11 mouse cellular contexts compared by ENCODE assay signal in genomic region chr2:36198882-36199262, GRCm38 (mm10). TPM values are rescaled to one million over a fixed set of nuclear protein-coding genes. Genes with fewer than 3 reads are reported as not detected.
DNase-seq lines count a peak whose midpoint lies in the region; ATAC-seq lines count a peak whose summit lies in the region.
"Had no signal": no experiment of that assay in that cellular context is flagged by ENCODE, and none has a peak within 500 bp of the region (broad histone marks: within the 10 kb centered on the region; RNA-seq: fewer than 3 reads in every experiment).

No protein-coding gene starts in this region.

- H3K27ac ChIP-seq in liver, embryonic 11.5 days (ENCODE audit: low read depth, low read length): peak overlapping the region; percentile 91
- 0 out of 2 replicates have a peak overlapping the region, but pooled peaks have one; percentile 2 for H3K27ac ChIP-seq in hindbrain, embryonic 14.5 days
- no peak overlapping the region for H3K27ac ChIP-seq in midbrain, embryonic 16.5 days (ENCODE audit: low read length)
- H3K27ac ChIP-seq: limb, embryonic 12.5 days had no signal

- H3K4me1 ChIP-seq in liver, embryonic 11.5 days (replicated peaks; ENCODE audit: control insufficient read depth, insufficient read depth, low read length): peaks cover 45% of the 10 kb centered on the region
- peaks cover 97% of the 10 kb centered on the region for H3K4me1 ChIP-seq in erythroblast, embryonic 14.5 days (ENCODE audit: control insufficient read depth)
- peaks cover 22% of the 10 kb centered on the region; the same call in 1 of the 2 replicates for H3K4me1 ChIP-seq in hindbrain, embryonic 14.5 days (replicated peaks; ENCODE audit: control insufficient read depth, insufficient read depth, low read length)
- H3K4me1 ChIP-seq in midbrain, embryonic 16.5 days (ENCODE audit: control insufficient read depth, insufficient read depth, low read length): peaks cover 24% of the 10 kb centered on the region

- peak overlapping the region; percentile 65 for H3K4me2 ChIP-seq in liver, embryonic 11.5 days
- H3K4me2 ChIP-seq in hindbrain, embryonic 14.5 days (replicated peaks): peak overlapping the region; percentile 10
- no peak overlapping the region for H3K4me2 ChIP-seq in midbrain, embryonic 16.5 days (ENCODE audit: low read length)
- H3K4me2 ChIP-seq: limb, embryonic 12.5 days had no signal

- no peaks in the 10 kb centered on the region for H3K9me3 ChIP-seq in liver, embryonic 11.5 days (ENCODE audit: control insufficient read depth, low read length)
- H3K9me3 ChIP-seq in erythroblast, embryonic 14.5 days (ENCODE audit: control insufficient read depth, low read length): no peaks in the 10 kb centered on the region
- H3K9me3 ChIP-seq in hindbrain, embryonic 14.5 days (ENCODE audit: control insufficient read depth, low read length): no peaks in the 10 kb centered on the region
- no peaks in the 10 kb centered on the region for H3K9me3 ChIP-seq in midbrain, embryonic 16.5 days (replicated peaks; ENCODE audit: control insufficient read depth, low read length, poor library complexity, severe bottlenecking)
- H3K9me3 ChIP-seq: limb, embryonic 12.5 days had no signal

- H3K4me3 ChIP-seq in liver, embryonic 11.5 days (ENCODE audit: low read depth, low read length): peak overlapping the region; percentile 34; the same call in 1 of the 2 replicates
- H3K4me3 ChIP-seq in erythroblast, embryonic 14.5 days (replicated peaks): peak overlapping the region; percentile 69
- no peak overlapping the region for H3K4me3 ChIP-seq in hindbrain, embryonic 14.5 days (replicated peaks; ENCODE audit: low read length)
- no peak overlapping the region for H3K4me3 ChIP-seq in midbrain, embryonic 16.5 days (ENCODE audit: low read depth, low read length)
- H3K4me3 ChIP-seq: limb, embryonic 12.5 days had no signal

- DNase-seq in liver, embryonic 11.5 days (ENCODE audit: low spot score): no peak
- DNase-seq in liver: no peak
- DNase-seq in hindbrain, embryonic 14.5 days (ENCODE audit: low spot score): no peak
- no peak for DNase-seq in urinary bladder, postnatal 36 days (ENCODE audit: low spot score in 2 of 2)
- no peak for DNase-seq in right cerebral cortex, adult 2 months (ENCODE audit: low spot score in 2 of 2)
- DNase-seq: spleen, adult 18-20 months had no signal

- H3K27me3 ChIP-seq in liver, embryonic 11.5 days (replicated peaks; ENCODE audit: control insufficient read depth, insufficient read depth, low read length): peaks cover 29% of the 10 kb centered on the region
- H3K27me3 ChIP-seq in erythroblast, embryonic 14.5 days (ENCODE audit: control insufficient read depth): peaks cover 32% of the 10 kb centered on the region
- peaks cover 21% of the 10 kb centered on the region; the same call in 1 of the 2 replicates for H3K27me3 ChIP-seq in hindbrain, embryonic 14.5 days (ENCODE audit: control insufficient read depth, insufficient read depth, low read length)
- H3K27me3 ChIP-seq in midbrain, embryonic 16.5 days (ENCODE audit: control insufficient read depth, insufficient read depth, low read depth, low read length): peaks cover 8% of the 10 kb centered on the region
- H3K27me3 ChIP-seq: Patski had no signal

- peak overlapping the region; percentile 65 for H3K9ac ChIP-seq in liver, embryonic 11.5 days (ENCODE audit: low read depth, low read length)
- peak overlapping the region; percentile 25; the same call in 1 of the 2 replicates for H3K9ac ChIP-seq in hindbrain, embryonic 14.5 days
- peak overlapping the region; percentile 35; the same call in 1 of the 2 replicates for H3K9ac ChIP-seq in midbrain, embryonic 16.5 days (ENCODE audit: low read depth, low read length)
- H3K9ac ChIP-seq: limb, embryonic 12.5 days had no signal

- 12% methylated on average over 3 of the region's 3 CpGs for WGBS in liver, embryonic 11.5 days
- 3% methylated on average over 3 of the region's 3 CpGs for WGBS in hindbrain, embryonic 14.5 days
- WGBS in midbrain, embryonic 16.5 days: 14% methylated on average over 3 of the region's 3 CpGs

- H3K36me3 ChIP-seq in liver, embryonic 11.5 days (ENCODE audit: control insufficient read depth, insufficient read depth, low read length): no peaks in the 10 kb centered on the region
- H3K36me3 ChIP-seq in erythroblast, embryonic 14.5 days (ENCODE audit: control insufficient read depth): peaks cover 2% of the 10 kb centered on the region; the same call in 1 of the 2 replicates
- no peaks in the 10 kb centered on the region for H3K36me3 ChIP-seq in hindbrain, embryonic 14.5 days (replicated peaks; ENCODE audit: control insufficient read depth, insufficient read depth)
- H3K36me3 ChIP-seq in midbrain, embryonic 16.5 days (ENCODE audit: control insufficient read depth, insufficient read depth, low read length): no peaks in the 10 kb centered on the region
- H3K36me3 ChIP-seq: limb, embryonic 12.5 days had no signal

- ATAC-seq in liver, embryonic 11.5 days (replicated peaks; ENCODE audit: low FRiP score): peak; percentile 35; the same call in 1 of the 2 replicates
- no peak for ATAC-seq in hindbrain, embryonic 14.5 days (ENCODE audit: low FRiP score)
- no peak; the same call in 1 of the 2 replicates for ATAC-seq in midbrain, embryonic 16.5 days
- ATAC-seq in inflammation-experienced regulatory T-cells, adult 6 months: no peak
- ATAC-seq: Patski had no signal

RNA-seq across cellular contexts. Expression of gene Ptgs1, which starts 31.4 kb away (rescaled TPM):
- 28.6 and 30.3 TPM in 2 replicates for polyA plus RNA-seq in liver, embryonic 11.5 days (2014; fragmentation: Nextera tagmentation; extraction: Ambion mirVana)
- 0.09 TPM in 1 of 2 replicates, not detected in the other for polyA plus RNA-seq in erythroblast, embryonic 14.5 days (2012)
- 6.5 and 7.6 TPM in 2 replicates for polyA plus RNA-seq in hindbrain, embryonic 14.5 days (2014; fragmentation: Nextera tagmentation; extraction: Ambion mirVana)
- 4.0 and 5.5 TPM in 2 replicates for polyA plus RNA-seq in midbrain, embryonic 16.5 days (2015; fragmentation: Nextera tagmentation; extraction: Ambion mirVana)
- polyA plus RNA-seq in inflammation-experienced regulatory T-cells, adult 6 months (2017; shearing (Covaris generic)): 1 to 10 TPM in 1 of 3 experiments, under 1 TPM in 2; 0.44 to 2.9 (median 0.69) TPM

Comparison
In these comparisons a context has a peak if more than half of its experiments do, and no peak if none do; other contexts are left out.
1. H3K4me3 ChIP-seq: peak in liver, embryonic 11.5 days (single experiment) and erythroblast, embryonic 14.5 days (single experiment); none in hindbrain, embryonic 14.5 days (single experiment) and midbrain, embryonic 16.5 days (single experiment).
2. Peak in every context shown above with its lines, with median percentiles within 50 percentile points of each other: H3K9ac ChIP-seq.